ENCODE assay signal across 8 mouse cellular contexts in the genomic region with DNA sequence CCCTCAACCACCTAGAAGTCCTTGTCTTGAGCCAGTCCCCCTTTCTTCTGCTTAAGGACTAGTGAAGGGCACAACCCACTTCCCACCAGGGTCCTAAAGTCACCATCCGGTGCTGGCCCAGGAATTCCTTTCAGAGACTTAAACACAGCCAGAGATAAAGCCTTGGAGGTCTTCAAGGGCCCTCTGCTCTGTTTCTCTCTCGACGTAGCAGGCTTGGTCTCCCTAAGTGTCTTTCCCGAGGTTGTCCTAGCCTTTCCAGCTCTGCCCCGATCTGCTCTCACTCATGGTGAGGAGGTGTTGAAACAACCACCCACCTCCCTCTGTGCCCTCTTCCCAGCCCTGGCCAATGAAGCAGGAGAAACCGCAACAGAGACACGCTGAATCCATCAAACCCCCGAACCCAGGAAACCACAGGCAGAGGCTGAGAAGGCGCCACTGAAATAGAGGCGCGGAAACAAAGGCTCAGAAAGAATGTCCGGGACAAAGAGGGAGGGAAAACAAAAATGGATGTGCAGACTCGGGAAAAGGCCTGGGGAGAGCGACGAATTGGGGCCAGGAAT. TPM values are rescaled to one million over a fixed set of nuclear protein-coding genes. Genes with fewer than 3 reads are reported as not detected.
DNase-seq lines count a peak whose midpoint lies in the region; ATAC-seq and TF ChIP-seq lines count a peak whose summit lies in the region.

No protein-coding gene starts in this region.

- peaks cover 26% of the 10 kb centered on the region; the same call in 1 of the 2 replicates for H3K4me1 ChIP-seq in lung, postnatal 0 days (ENCODE audit: insufficient read depth, low read depth, low read length)

- DNase-seq in heart, adult 11 months, result peak; percentile 95
- DNase-seq in heart, adult 8-10 months (ENCODE audit: low spot score), result no peak
- peak; percentile 70 for DNase-seq in embryo, embryonic 10 days (ENCODE audit: low spot score)
- peak; percentile 54 to 69 for DNase-seq in heart, postnatal 10 days
- DNase-seq in lung, postnatal 0 days (ENCODE audit: low spot score), result peak; percentile 58
- DNase-seq in c-Kit-positive CD71-positive TER-119-positive erythroid progenitor cells, embryonic 14.5 days (ENCODE audit: low spot score), result no peak
- DNase-seq in gastrocnemius, postnatal 14 days, result no peak

- H3K27ac ChIP-seq in lung, postnatal 0 days (ENCODE audit: low read length), result peak overlapping the region; percentile 55

- TF ChIP-seq CTCF in lung, postnatal 0 days (IDR thresholded peaks at IDR 0.05), result no peak

- no peak for TF ChIP-seq EP300 in lung, postnatal 0 days (IDR thresholded peaks at IDR 0.05)

- intact Hi-C loops in heart, postnatal 10 days (cut with DNase I), result no loop called here
- intact Hi-C loops in gastrocnemius, postnatal 14 days (cut with DNase I; ENCODE audit: low total_unique reads), result no loop called here

- peak; percentile 48 for ATAC-seq in lung, postnatal 0 days
- no peak for ATAC-seq in activated CD4-positive, CD25-positive, alpha-beta regulatory T cell, adult 4 months

- no peaks in the 10 kb centered on the region for H3K36me3 ChIP-seq in lung, postnatal 0 days (ENCODE audit: insufficient read depth, low read length)

- 0% methylated on average over 15 of the region's 15 CpGs for WGBS in lung, postnatal 0 days

- peak overlapping the region; percentile 46 for H3K4me3 ChIP-seq in lung, postnatal 0 days (ENCODE audit: low read depth, low read length)

- no peaks in the 10 kb centered on the region for H3K9me3 ChIP-seq in lung, postnatal 0 days (ENCODE audit: low read length)

- no peaks in the 10 kb centered on the region for H3K27me3 ChIP-seq in lung, postnatal 0 days (replicated peaks; ENCODE audit: insufficient read depth, low read length)

- H3K9ac ChIP-seq in lung, postnatal 0 days (replicated peaks; ENCODE audit: low read depth), result peak overlapping the region; percentile 59

- H3K4me2 ChIP-seq in lung, postnatal 0 days (replicated peaks; ENCODE audit: low read depth, low read length), result peak overlapping the region; percentile 90

RNA-seq across cellular contexts. Expression of gene Id3, which starts 8.8 kb away (rescaled TPM):
- 10 to 100 TPM; 41.4 to 71.3 (median 61.6) TPM for total RNA-seq in heart, adult 8-10 months (2022)
- total RNA-seq in heart, postnatal 10 days (2021), result 100 to 1,000 TPM; 104 TPM
- 430 and 477 TPM in 2 replicates for polyA plus RNA-seq in lung, postnatal 0 days (2015; fragmentation: Nextera tagmentation; extraction: Ambion mirVana)
- polyA plus RNA-seq in activated CD4-positive, CD25-positive, alpha-beta regulatory T cell, adult 4 months (2017; shearing (Covaris generic)), result 100 to 1,000 TPM; 281 to 355 TPM
- 10 to 100 TPM; 28.4 to 28.7 TPM for total RNA-seq in gastrocnemius, postnatal 14 days (2021)

RNA-seq across cellular contexts. Expression of gene E2f2, which starts 37.7 kb away (rescaled TPM):
- 1 to 10 TPM in 1 of 4 experiments, under 1 TPM in 3; 0.38 to 2.1 (median 0.59) TPM for total RNA-seq in heart, adult 8-10 months (2022)
- 1 to 10 TPM; 4.3 to 6.8 TPM for total RNA-seq in heart, postnatal 10 days (2021)
- polyA plus RNA-seq in lung, postnatal 0 days (2015; fragmentation: Nextera tagmentation; extraction: Ambion mirVana), result 17.8 and 19.1 TPM in 2 replicates
- polyA plus RNA-seq in activated CD4-positive, CD25-positive, alpha-beta regulatory T cell, adult 4 months (2017; shearing (Covaris generic)), result 10 to 100 TPM; 22.0 to 34.6 TPM
- 1 to 10 TPM; 4.0 to 6.5 TPM for total RNA-seq in gastrocnemius, postnatal 14 days (2021)

Comparison
In these comparisons a context has a peak if more than half of its experiments do, and no peak if none do; other contexts are left out.
1. DNase-seq: peak in heart, adult 11 months (single experiment), embryo, embryonic 10 days (single experiment), heart, postnatal 10 days (2 of 2) and lung, postnatal 0 days (single experiment); none in heart, adult 8-10 months (single experiment), c-Kit-positive CD71-positive TER-119-positive erythroid progenitor cells, embryonic 14.5 days (single experiment) and gastrocnemius, postnatal 14 days (single experiment).